Mouse (Mus musculus) midbrain, embryonic 10.5 days (tissue): ENCODE data around the gene Rangrf. TPM values are rescaled to one million over a fixed set of nuclear protein-coding genes. Genes with fewer than 3 reads are reported as not detected.
"Not testable (repeated sequence)": the region's sequence is repeated elsewhere in the genome, so short reads cannot be mapped to it uniquely, and the experiment has no call there.

ENCODE experiments used
- DNase-seq: peaks from one replicate; pipeline ENCODE4 v3.0.0-alpha.2; 2017; ENCODE audit warnings: low spot score
- H3K27ac ChIP-seq: fragments of 300-500 bp; sonication (generic); replicated peaks from 2 replicates; pipeline ENCODE4 v1.5.1; 2016; ENCODE audit warnings: mild to moderate bottlenecking
- H3K27me3 ChIP-seq: fragments of 300-500 bp; sonication (generic); 2 replicates; pipeline ENCODE4 v1.6.1; 2016; ENCODE audit warnings: low read depth, mild to moderate bottlenecking; ENCODE audit not compliant: poor library complexity, severe bottlenecking
- H3K36me3 ChIP-seq: fragments of 300-500 bp; sonication (generic); 2 replicates; pipeline ENCODE4 v1.6.1; 2016; ENCODE audit warnings: mild to moderate bottlenecking, moderate library complexity
- H3K4me1 ChIP-seq: fragments of 300-500 bp; sonication (generic); 2 replicates; pipeline ENCODE4 v1.6.1; 2016
- H3K4me3 ChIP-seq: fragments of 300-500 bp; sonication (generic); 2 replicates; pipeline ENCODE4 v1.5.1; 2016; ENCODE audit warnings: mild to moderate bottlenecking, moderate library complexity
- H3K9me3 ChIP-seq: fragments of 300-500 bp; sonication (generic); replicated peaks from 2 replicates; pipeline ENCODE4 v1.6.1; 2016; ENCODE audit warnings: mild to moderate bottlenecking
- WGBS: fragments of 180-500 bp; shearing (Covaris S2); methylation state at CpG from one replicate; pipeline ENCODE4 v1.1.7; 2016; 5-methylcytosine and 5-hydroxymethylcytosine counted together
- polyA plus RNA-seq: library from polyadenylated mRNA; unstranded; fragments of >200 nt; fragmentation: Nextera tagmentation; extraction: Ambion mirVana; gene quantifications from 2 replicates; pipeline ENCODE4 v1.2.1, GENCODE M21; 2016

The Rangrf gene
- polyA plus RNA-seq, 1 experiment from 2014 or later, result 84.6 TPM

DNA sequence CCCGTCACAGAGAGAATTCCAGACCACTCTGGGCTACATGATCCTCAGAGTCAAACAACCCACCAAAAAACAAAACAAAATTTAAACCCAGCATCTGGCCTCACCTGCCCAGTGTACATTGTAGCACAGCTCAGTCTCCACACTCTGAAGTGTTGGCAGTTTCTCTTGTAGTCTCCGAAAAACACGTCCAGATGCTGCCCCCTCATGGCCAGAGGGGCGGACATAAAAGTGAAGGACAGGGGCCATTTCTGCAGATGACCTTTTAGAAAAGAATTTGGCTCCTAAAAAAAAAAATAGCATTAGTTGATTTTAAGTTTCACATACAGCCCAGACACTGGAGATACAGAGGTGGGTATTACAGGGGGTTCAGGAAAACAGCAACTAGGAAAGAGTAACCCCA is 28.6 kb upstream of the Rangrf start:
- H3K27ac ChIP-seq, result no peak overlapping the region
- peaks cover 12% of the 10 kb centered on the region for H3K4me1 ChIP-seq
- no peak overlapping the region for H3K4me3 ChIP-seq
- DNase-seq, result no peak
- peaks cover 73% of the 10 kb centered on the region for H3K36me3 ChIP-seq
- WGBS, result 66% methylated on average over 4 of the region's 4 CpGs
- H3K27me3 ChIP-seq, result no peaks in the 10 kb centered on the region
- no peaks in the 10 kb centered on the region for H3K9me3 ChIP-seq

DNA sequence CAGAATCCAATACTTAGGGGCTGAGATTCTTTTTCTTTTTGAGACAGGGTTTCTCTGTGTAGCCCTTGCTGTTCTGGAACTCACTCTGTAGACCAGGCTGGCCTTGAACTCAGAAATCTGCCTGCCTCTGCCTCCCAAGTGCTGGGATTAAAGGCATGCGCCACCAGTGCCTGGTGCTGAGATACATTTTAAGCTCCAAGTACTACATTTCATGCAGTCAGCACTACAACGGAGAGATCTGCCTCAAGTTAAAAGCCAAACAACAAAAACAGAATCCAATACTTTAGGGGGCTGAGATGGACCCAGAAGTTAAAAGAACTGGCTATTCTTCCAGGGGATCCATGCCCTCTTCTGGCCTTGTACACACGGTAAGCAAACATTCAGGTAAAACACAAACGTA is 27.8 kb upstream of the Rangrf start:
- H3K27ac ChIP-seq, H3K9me3 ChIP-seq, DNase-seq, H3K4me3 ChIP-seq, H3K27me3 ChIP-seq: not testable (repeated sequence)
- 94% methylated on average over 4 of the region's 4 CpGs for WGBS
- Histone ChIP-seq H3K4me1 (peaks cover 11% of the 10 kb centered on the region), H3K36me3 (peaks cover 81% of the 10 kb centered on the region)

DNA sequence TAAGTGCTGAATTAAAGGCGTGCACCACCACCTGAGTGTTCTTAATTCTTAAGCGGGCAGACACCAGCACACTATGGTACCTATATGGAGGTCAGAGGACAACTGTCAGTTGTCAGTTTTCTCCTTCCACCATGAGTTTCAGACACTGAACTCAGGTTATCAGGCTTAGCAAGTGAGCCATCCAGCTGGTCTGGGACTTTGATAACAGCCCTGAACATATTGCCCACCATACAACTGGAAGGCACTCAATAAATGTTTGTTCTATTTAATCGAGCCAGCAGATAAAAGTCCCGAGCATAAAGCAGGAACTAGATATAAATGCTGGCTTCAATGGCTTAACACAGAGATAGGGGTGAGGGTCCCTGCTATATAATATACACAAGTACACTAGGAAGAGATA is 22.1 kb upstream of the Rangrf start:
- Histone ChIP-seq H3K27ac (no peak overlapping the region), H3K36me3 (peaks cover 100% of the 10 kb centered on the region), H3K4me1 (no peaks in the 10 kb centered on the region), H3K27me3 (no peaks in the 10 kb centered on the region), H3K4me3 (no peak overlapping the region), H3K9me3 (no peaks in the 10 kb centered on the region)
- WGBS, result 93% methylated on average over 4 of the region's 4 CpGs
- no peak for DNase-seq

DNA sequence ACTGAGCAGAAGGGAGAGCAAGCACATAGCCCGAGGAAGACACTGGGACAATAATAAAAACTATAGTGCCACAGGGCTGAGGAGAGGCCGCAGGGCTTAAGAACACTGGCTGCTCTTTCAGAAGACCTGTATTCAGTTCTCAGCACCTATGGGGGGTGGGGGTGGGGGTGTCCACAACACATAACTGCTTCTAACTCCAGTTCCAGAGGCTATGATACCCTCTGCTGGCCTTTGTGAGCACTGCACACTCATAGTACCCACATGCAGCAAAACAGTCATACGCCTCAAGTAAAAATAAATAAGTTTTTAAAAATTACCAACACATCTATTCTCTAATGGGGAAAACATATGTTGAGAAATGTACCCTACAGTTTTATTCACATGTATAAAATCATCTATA is 19.4 kb upstream of the Rangrf start:
- Histone ChIP-seq H3K4me3 (no peak overlapping the region), H3K27me3 (no peaks in the 10 kb centered on the region), H3K36me3 (peaks cover 100% of the 10 kb centered on the region), H3K27ac (no peak overlapping the region), H3K4me1 (no peaks in the 10 kb centered on the region), H3K9me3 (no peaks in the 10 kb centered on the region)
- DNase-seq, result no peak
- WGBS, result 95% methylated on average over 3 of the region's 3 CpGs

DNA sequence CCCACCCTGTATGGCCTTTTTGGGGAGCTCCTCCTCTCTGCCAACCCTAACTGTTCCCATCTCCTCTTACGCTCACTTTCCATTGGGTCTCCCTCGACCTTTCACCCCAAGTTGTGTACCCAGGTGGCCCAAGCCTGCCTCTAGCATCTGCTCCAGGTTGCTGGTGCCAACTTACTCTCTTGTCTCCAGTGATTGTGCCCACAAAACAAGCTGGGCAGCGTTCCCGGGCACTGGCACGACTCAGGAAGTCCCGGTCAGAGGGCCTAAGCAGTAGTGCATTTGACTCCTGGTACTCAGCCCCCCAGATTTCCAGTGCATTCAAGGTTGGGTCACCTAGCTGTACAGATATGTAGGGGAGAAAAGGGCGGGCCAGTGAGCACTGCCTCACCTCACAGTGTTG is 18.1 kb upstream of the Rangrf start:
- no peaks in the 10 kb centered on the region for H3K4me1 ChIP-seq
- no peak overlapping the region for H3K4me3 ChIP-seq
- WGBS, result 91% methylated on average over 7 of the region's 7 CpGs
- no peak overlapping the region for H3K27ac ChIP-seq
- no peaks in the 10 kb centered on the region for H3K27me3 ChIP-seq
- no peaks in the 10 kb centered on the region for H3K9me3 ChIP-seq
- H3K36me3 ChIP-seq, result peaks cover 99% of the 10 kb centered on the region
- DNase-seq, result no peak

DNA sequence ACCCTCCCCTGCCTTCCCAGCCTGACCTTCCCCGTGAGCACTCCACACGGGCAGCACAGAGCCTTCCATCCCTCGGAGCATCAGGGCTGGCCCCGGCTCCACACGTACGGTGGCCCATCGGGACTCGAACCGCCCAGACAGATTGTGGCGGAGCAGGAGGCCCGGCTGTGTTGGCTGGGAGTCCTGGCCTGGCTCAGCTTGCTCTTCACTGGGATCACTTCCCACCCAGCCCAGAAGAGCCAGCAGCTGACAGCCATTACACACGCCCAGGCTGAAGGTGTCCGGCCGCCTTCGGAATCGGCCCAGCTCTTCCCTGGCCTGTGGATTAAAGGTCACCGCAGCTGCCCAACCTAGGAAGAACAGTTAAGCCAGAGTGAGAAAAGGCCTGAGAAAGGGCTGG is 13.4 kb upstream of the Rangrf start:
- Histone ChIP-seq H3K4me3 (no peak overlapping the region), H3K36me3 (peaks cover 79% of the 10 kb centered on the region), H3K9me3 (no peaks in the 10 kb centered on the region), H3K27me3 (no peaks in the 10 kb centered on the region), H3K27ac (no peak overlapping the region), H3K4me1 (no peaks in the 10 kb centered on the region)
- no peak for DNase-seq
- 93% methylated on average over 17 of the region's 17 CpGs for WGBS

DNA sequence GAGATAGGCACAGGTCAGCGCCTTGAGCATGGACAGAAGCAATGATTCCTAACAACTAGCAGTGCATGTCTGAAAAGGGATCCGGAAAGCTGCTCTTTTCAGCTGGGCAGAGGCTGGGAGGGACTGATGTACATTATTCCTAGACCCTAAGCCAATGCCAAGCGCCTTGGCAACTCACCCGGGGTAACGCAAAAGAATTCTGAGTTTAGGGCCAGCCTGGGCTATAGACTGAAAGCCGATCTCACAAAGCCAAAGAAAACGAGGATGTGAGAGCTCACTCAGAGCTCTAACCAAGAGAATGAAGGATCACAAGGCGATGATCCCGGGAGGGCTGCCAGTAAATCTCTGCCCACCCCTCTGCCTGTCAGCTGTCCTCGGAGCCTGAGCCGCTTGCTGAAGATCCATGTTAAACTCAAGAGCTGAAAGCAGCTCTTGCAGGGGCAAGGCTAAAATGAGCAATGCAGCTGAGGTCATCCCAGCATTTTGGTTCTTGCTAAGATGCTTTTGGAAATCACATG is 12.4 kb upstream of the Rangrf start:
- peaks cover 70% of the 10 kb centered on the region for H3K36me3 ChIP-seq
- 93% methylated on average over 11 of the region's 11 CpGs for WGBS

DNA sequence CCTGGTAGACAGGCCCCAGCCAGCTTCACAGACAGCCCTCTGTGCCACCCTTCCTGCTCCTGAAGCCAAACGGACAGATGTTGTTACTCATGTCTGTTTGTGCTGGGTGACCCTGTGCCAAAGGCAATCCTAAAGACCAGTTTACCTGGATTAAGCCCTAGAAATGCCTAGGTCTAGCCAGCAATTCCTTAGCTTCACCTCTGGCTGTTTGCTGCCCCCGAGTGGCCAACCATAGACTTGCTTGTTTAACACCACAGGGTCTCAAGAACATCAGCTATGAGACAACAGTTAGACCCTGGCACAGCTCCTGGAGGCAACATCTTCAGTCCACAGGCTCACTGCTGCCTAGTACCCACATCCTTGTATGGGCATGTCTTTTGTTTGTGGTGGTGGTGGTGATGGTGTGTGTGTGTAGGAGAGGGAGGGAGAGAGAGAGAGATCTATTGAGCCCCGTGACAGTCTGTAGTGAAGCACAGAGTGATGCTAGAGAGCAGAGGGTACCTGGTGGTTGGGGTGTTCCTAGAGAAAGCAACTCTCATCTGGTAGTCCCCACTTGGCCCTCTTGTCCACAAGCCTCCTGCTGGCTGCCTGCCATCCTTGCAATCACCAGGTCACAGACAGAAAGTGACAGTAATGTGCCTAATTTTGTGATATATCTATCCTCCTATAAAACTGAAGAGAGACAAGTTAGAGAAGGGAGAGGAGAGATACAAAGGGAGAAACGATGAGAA is 7.8 kb upstream of the Rangrf start:
- Histone ChIP-seq H3K27ac (no peak overlapping the region), H3K4me3 (no peak overlapping the region), H3K27me3 (no peaks in the 10 kb centered on the region), H3K4me1 (no peaks in the 10 kb centered on the region), H3K9me3 (no peaks in the 10 kb centered on the region), H3K36me3 (peaks cover 25% of the 10 kb centered on the region)
- 27% methylated on average over 4 of the region's 4 CpGs for WGBS
- DNase-seq, result peak; percentile 74

More for the DNA sequence above, 12.4 kb upstream of the Rangrf start:
- no peak overlapping the region for H3K27ac ChIP-seq
- no peaks in the 10 kb centered on the region for H3K9me3 ChIP-seq
- no peaks in the 10 kb centered on the region for H3K4me1 ChIP-seq
- DNase-seq, result no peak
- no peaks in the 10 kb centered on the region for H3K27me3 ChIP-seq
- no peak overlapping the region for H3K4me3 ChIP-seq

DNA sequence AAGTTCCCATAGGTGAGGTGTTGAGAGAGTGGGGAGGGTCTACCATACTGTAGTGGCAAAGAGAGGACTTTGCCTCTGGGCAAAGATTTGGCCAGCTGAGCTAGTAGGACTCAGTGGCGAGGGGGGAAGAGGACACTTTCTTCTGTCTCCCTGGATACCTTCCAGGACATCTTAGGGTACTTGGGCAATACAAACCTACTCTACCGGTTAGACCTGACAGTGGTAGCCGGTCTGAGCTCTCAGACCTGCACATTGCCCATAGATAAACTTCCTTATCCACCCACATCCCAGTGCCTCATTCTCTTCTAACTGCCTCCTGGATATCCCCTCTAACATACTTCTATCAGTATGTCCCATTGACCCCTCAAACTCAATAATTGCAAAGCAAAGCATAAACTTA is 5.9 kb upstream of the Rangrf start:
- no peak overlapping the region for H3K4me3 ChIP-seq
- no peak overlapping the region for H3K27ac ChIP-seq
- no peaks in the 10 kb centered on the region for H3K9me3 ChIP-seq
- WGBS, result 72% methylated on average over 3 of the region's 3 CpGs
- H3K27me3 ChIP-seq, result no peaks in the 10 kb centered on the region
- no peaks in the 10 kb centered on the region for H3K4me1 ChIP-seq
- peaks cover 6% of the 10 kb centered on the region for H3K36me3 ChIP-seq
- DNase-seq, result no peak

DNA sequence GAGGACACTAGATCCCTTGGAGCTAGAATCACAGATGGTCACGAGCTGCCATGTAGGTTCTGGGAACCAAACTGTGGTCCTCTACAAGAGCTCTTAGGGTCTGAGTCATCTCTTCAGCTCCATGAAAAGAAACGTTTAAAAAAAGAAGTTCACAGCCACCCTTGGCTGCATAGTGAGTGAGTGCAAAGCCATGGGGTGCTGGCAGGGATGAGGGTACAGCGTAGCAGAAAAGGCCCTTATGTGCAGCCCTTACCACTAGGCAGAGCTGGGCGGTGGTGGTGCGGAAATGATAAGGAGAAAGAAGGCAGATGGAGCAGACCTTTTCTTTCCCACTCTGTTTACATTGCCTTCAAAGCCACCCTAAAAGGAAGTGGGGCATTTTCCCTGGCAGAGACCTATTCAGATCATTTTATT is 4.3 kb upstream of the Rangrf start:
- Histone ChIP-seq H3K27me3 (peaks cover 9% of the 10 kb centered on the region), H3K9me3 (no peaks in the 10 kb centered on the region), H3K27ac (no peak overlapping the region), H3K4me1 (0 out of 2 replicates have a peak, but pooled peaks cover under 1% of the 10 kb centered on the region), H3K4me3 (no peak overlapping the region), H3K36me3 (no peaks in the 10 kb centered on the region)
- DNase-seq, result no peak
- WGBS, result 61% methylated on average over 5 of the region's 5 CpGs

DNA sequence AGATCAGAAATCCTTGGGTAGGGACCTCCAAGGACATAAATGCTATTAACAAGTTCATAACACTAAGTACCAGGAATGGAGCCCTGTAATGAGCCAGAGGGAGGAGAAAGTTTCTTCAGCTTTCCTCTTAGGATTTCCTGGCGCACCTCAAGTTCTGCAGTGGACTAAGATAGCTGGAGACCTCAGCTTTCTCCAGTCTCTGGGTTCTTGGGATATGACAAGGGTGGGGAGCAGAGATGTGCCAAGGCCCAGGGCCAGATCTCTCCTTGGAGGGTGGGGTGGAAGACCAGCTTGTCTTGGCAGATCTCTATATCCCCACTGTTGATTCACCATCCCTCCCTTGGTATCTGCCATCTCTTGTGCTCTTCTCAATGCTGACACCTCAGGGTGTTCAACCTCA is 616 bp upstream of the Rangrf start:
- 87% methylated on average over 1 of the region's 1 CpGs for WGBS
- no peak overlapping the region for H3K27ac ChIP-seq
- no peak for DNase-seq
- no peak overlapping the region for H3K4me3 ChIP-seq
- H3K27me3 ChIP-seq, result peaks cover 10% of the 10 kb centered on the region
- H3K9me3 ChIP-seq, result no peaks in the 10 kb centered on the region
- peaks cover 22% of the 10 kb centered on the region for H3K4me1 ChIP-seq
- no peaks in the 10 kb centered on the region for H3K36me3 ChIP-seq

DNA sequence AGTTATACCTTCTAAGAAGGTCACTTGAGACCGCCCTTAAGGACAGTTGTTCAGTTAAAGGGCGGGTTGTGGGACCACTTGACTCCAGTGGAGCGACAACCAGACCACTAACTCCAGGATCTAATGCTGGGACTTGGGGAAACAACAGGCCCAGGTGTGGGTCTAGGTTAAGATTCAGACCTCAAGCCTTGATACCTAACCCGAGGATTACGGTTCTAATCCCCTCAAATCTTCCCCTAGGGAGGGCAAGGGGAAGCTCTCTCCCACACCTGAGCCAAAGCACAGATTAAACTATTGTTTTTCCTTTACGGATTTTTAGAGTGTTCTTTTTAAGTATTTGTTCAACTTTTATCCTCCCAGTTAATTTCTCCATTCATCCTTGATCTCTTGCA is 930 bp downstream of the Rangrf start:
- Histone ChIP-seq H3K9me3 (no peaks in the 10 kb centered on the region), H3K27me3 (peaks cover 13% of the 10 kb centered on the region), H3K36me3 (no peaks in the 10 kb centered on the region), H3K4me3 (peak overlapping the region; percentile 59), H3K4me1 (peaks cover 22% of the 10 kb centered on the region), H3K27ac (peak overlapping the region; percentile 72)
- no peak for DNase-seq
- WGBS, result 26% methylated on average over 6 of the region's 6 CpGs

DNA sequence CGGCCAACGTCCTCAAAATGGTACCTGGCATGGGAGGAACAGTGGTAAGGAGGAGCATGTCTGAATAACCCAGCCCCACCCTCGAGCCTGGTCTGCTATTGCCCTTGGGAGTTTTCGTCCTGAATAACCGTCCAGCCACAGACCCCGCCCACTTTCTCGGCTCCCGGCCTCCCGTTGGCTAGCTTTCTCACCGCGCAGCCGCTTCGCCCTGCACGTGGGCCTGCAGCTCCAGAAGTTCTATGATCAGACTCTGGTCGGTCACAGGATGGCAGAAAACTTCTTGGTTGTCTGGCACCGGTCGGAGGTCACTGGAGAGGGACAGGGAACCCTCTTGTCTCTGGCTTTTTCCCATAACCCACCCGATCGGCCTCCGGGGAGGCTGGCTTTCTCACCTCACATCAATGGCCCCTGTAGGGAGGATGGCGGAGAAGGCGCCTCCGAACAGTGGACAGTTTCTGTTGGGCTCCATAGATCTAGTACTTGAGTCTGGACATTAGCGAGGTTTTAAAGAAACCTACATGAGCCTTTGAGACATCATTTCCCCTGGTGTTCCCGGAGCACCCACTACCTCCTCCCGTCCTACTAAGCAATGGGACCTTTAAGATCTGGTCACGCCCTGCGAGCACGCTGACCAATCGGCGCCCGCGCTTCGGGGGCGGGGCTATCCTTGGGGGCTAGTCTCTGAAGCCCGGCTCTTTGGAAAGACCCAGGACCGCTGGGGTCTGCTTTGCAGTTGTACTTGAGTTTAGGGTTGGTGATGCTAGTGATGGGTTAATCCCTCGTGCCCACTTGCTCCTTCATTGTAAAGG is 1.5 kb downstream of the Rangrf start:
- peaks cover 19% of the 10 kb centered on the region for H3K27me3 ChIP-seq
- not testable (repeated sequence) for H3K9me3 ChIP-seq, H3K36me3 ChIP-seq
- peak; percentile 88 for DNase-seq
- peak overlapping the region; percentile 72 for H3K27ac ChIP-seq
- H3K4me3 ChIP-seq, result peak overlapping the region; percentile 59
- H3K4me1 ChIP-seq, result peaks cover 27% of the 10 kb centered on the region
- 0% methylated on average over 38 of the region's 38 CpGs for WGBS
